Mouse (Mus musculus) hindbrain, embryonic 13.5 days (tissue): ENCODE results near the gene Zfhx3. TPM values are rescaled to one million over a fixed set of nuclear protein-coding genes. Genes with fewer than 3 reads are reported as not detected.
A peak's percentile ranks its signal among the peaks of the same experiment; 100 is the strongest.

Experiments
- ATAC-seq: fragments of 200-750 bp; cut with Nextera tagmentation; 2 replicates; pipeline ENCODE4 v1.8.0; 2017; ENCODE audit warnings: moderate TSS enrichment; ENCODE audit not compliant: low FRiP score
- H3K27ac ChIP-seq: fragments of 300-500 bp; sonication (generic); 2 replicates; pipeline ENCODE4 v1.5.1; 2015; ENCODE audit warnings: inconsistent platforms, mild to moderate bottlenecking, moderate library complexity
- H3K27me3 ChIP-seq: fragments of 300-500 bp; sonication (generic); 2 replicates; pipeline ENCODE4 v1.6.1; 2015; ENCODE audit warnings: mild to moderate bottlenecking, inconsistent platforms
- H3K36me3 ChIP-seq: fragments of 300-500 bp; sonication (generic); 2 replicates; pipeline ENCODE4 v1.6.1; 2015; ENCODE audit warnings: mild to moderate bottlenecking, inconsistent platforms
- H3K4me1 ChIP-seq: fragments of 300-500 bp; sonication (generic); replicated peaks from 2 replicates; pipeline ENCODE4 v1.6.1; 2015; ENCODE audit warnings: inconsistent platforms
- H3K4me2 ChIP-seq: fragments of 300-500 bp; sonication (generic); 2 replicates; pipeline ENCODE4 v1.6.1; 2015; ENCODE audit warnings: inconsistent platforms, mild to moderate bottlenecking, moderate library complexity
- H3K4me3 ChIP-seq: fragments of 300-500 bp; sonication (generic); 2 replicates; pipeline ENCODE4 v1.5.1; 2015; ENCODE audit warnings: mild to moderate bottlenecking, inconsistent platforms
- H3K9ac ChIP-seq: fragments of 300-500 bp; sonication (generic); 2 replicates; pipeline ENCODE4 v1.6.1; 2015; ENCODE audit warnings: mild to moderate bottlenecking, inconsistent platforms
- H3K9me3 ChIP-seq: fragments of 300-500 bp; sonication (generic); 2 replicates; pipeline ENCODE4 v1.6.1; 2016; ENCODE audit warnings: inconsistent platforms
- WGBS: fragments of 180-500 bp; shearing (Covaris S2); methylation state at CpG from one replicate; pipeline ENCODE4 v1.1.7; 2015; 5-methylcytosine and 5-hydroxymethylcytosine counted together
- polyA plus RNA-seq: library from polyadenylated mRNA; unstranded; fragments of >200 nt; fragmentation: Nextera tagmentation; extraction: Ambion mirVana; gene quantifications from 2 replicates; pipeline ENCODE4 v1.2.1, GENCODE M21; 2015

The Zfhx3 gene
- polyA plus RNA-seq, 1 experiment from 2014 or later, result 36.9 TPM

- Histone ChIP-seq H3K4me2 (no peak overlapping the region), H3K9me3 (no peaks in the 10 kb centered on the region), H3K27ac (peak overlapping the region; percentile 70), H3K9ac (0 out of 2 replicates have a peak overlapping the region, but pooled peaks have one; percentile 35), H3K4me1 (peaks cover 19% of the 10 kb centered on the region), H3K36me3 (no peaks in the 10 kb centered on the region), H3K27me3 (peaks cover 48% of the 10 kb centered on the region), H3K4me3 (no peak overlapping the region)
- no peak for ATAC-seq
- WGBS, result 72% methylated on average over 12 of the region's 12 CpGs
Observed at GRCm38 (mm10) chr8:108496101-108496500, 553.7 kb downstream of the Zfhx3 start.

GRCm38 (mm10) chr8:108506779-108507178 lies 564.3 kb downstream of the Zfhx3 start:
- ATAC-seq, result no peak
- H3K4me3 ChIP-seq, result no peak overlapping the region
- no peak overlapping the region for H3K9ac ChIP-seq
- H3K27ac ChIP-seq, result no peak overlapping the region
- H3K9me3 ChIP-seq, result no peaks in the 10 kb centered on the region
- WGBS, result 85% methylated on average over 3 of the region's 3 CpGs
- no peak overlapping the region for H3K4me2 ChIP-seq
- peaks cover 69% of the 10 kb centered on the region for H3K27me3 ChIP-seq
- H3K36me3 ChIP-seq, result no peaks in the 10 kb centered on the region
- H3K4me1 ChIP-seq, result peaks cover 12% of the 10 kb centered on the region

- Histone ChIP-seq H3K9ac (no peak overlapping the region), H3K4me3 (no peak overlapping the region), H3K27me3 (peaks cover 76% of the 10 kb centered on the region), H3K9me3 (no peaks in the 10 kb centered on the region), H3K4me1 (peaks cover 8% of the 10 kb centered on the region), H3K27ac (no peak overlapping the region), H3K36me3 (no peaks in the 10 kb centered on the region), H3K4me2 (no peak overlapping the region)
- 92% methylated on average over 3 of the region's 3 CpGs for WGBS
- no peak for ATAC-seq
Observed at GRCm38 (mm10) chr8:108507769-108508168, 565.3 kb downstream of the Zfhx3 start.

- H3K4me1 ChIP-seq, result peaks cover 8% of the 10 kb centered on the region
- 15% methylated on average over 14 of the region's 14 CpGs for WGBS
- H3K9ac ChIP-seq, result no peak overlapping the region
- peaks cover 77% of the 10 kb centered on the region for H3K27me3 ChIP-seq
- H3K36me3 ChIP-seq, result no peaks in the 10 kb centered on the region
- H3K4me2 ChIP-seq, result no peak overlapping the region
- H3K9me3 ChIP-seq, result no peaks in the 10 kb centered on the region
- no peak overlapping the region for H3K4me3 ChIP-seq
- 0 out of 2 replicates have a peak overlapping the region, but pooled peaks have one; percentile 23 for H3K27ac ChIP-seq
- ATAC-seq, result peak; percentile 93
Observed at GRCm38 (mm10) chr8:108510641-108511325, 568.3 kb downstream of the Zfhx3 start.

GRCm38 (mm10) chr8:108518116-108518515 lies 575.7 kb downstream of the Zfhx3 start:
- no peaks in the 10 kb centered on the region for H3K9me3 ChIP-seq
- H3K4me3 ChIP-seq, result no peak overlapping the region
- ATAC-seq, result no peak
- H3K4me1 ChIP-seq, result no peaks in the 10 kb centered on the region
- no peak overlapping the region for H3K27ac ChIP-seq
- no peak overlapping the region for H3K4me2 ChIP-seq
- peaks cover 84% of the 10 kb centered on the region for H3K27me3 ChIP-seq
- WGBS, result 92% methylated on average over 7 of the region's 7 CpGs
- H3K36me3 ChIP-seq, result no peaks in the 10 kb centered on the region
- no peak overlapping the region for H3K9ac ChIP-seq

GRCm38 (mm10) chr8:108522050-108522449 lies 579.6 kb downstream of the Zfhx3 start:
- Histone ChIP-seq H3K4me2 (no peak overlapping the region), H3K4me3 (no peak overlapping the region), H3K36me3 (no peaks in the 10 kb centered on the region), H3K9me3 (no peaks in the 10 kb centered on the region), H3K27ac (no peak overlapping the region), H3K27me3 (peaks cover 70% of the 10 kb centered on the region), H3K9ac (no peak overlapping the region), H3K4me1 (no peaks in the 10 kb centered on the region)
- ATAC-seq, result no peak
- 90% methylated on average over 4 of the region's 4 CpGs for WGBS

- H3K4me1 ChIP-seq, result no peaks in the 10 kb centered on the region
- H3K9ac ChIP-seq, result no peak overlapping the region
- WGBS, result 83% methylated on average over 7 of the region's 7 CpGs
- H3K27me3 ChIP-seq, result peaks cover 40% of the 10 kb centered on the region
- H3K4me3 ChIP-seq, result no peak overlapping the region
- H3K9me3 ChIP-seq, result no peaks in the 10 kb centered on the region
- no peaks in the 10 kb centered on the region for H3K36me3 ChIP-seq
- no peak overlapping the region for H3K27ac ChIP-seq
- no peak for ATAC-seq
- H3K4me2 ChIP-seq, result no peak overlapping the region
Observed at GRCm38 (mm10) chr8:108529421-108529820, 587.0 kb downstream of the Zfhx3 start.

GRCm38 (mm10) chr8:108535121-108535876 lies 592.9 kb downstream of the Zfhx3 start:
- peak; percentile 59 for ATAC-seq
- Histone ChIP-seq H3K4me3 (peak overlapping the region; percentile 37), H3K9ac (peak overlapping the region; percentile 66), H3K4me1 (peaks cover 46% of the 10 kb centered on the region), H3K27me3 (peaks cover 11% of the 10 kb centered on the region), H3K9me3 (no peaks in the 10 kb centered on the region), H3K27ac (peak overlapping the region; percentile 88), H3K4me2 (peak overlapping the region; percentile 56), H3K36me3 (no peaks in the 10 kb centered on the region)
- 48% methylated on average over 16 of the region's 16 CpGs for WGBS

- 60% methylated on average over 7 of the region's 7 CpGs for whole genome bisulfite sequencing
Observed at GRCm38 (mm10) chr8:108536186-108536585, 593.7 kb downstream of the Zfhx3 start.

GRCm38 (mm10) chr8:108536911-108537351 lies 594.5 kb downstream of the Zfhx3 start:
- no peaks in the 10 kb centered on the region for H3K36me3 ChIP-seq
- ATAC-seq, result no peak
- no peaks in the 10 kb centered on the region for H3K9me3 ChIP-seq
- peaks cover 46% of the 10 kb centered on the region for H3K4me1 ChIP-seq
- H3K4me3 ChIP-seq, result peak overlapping the region; percentile 37
- H3K9ac ChIP-seq, result peak overlapping the region; percentile 66
- H3K27me3 ChIP-seq, result peaks cover 7% of the 10 kb centered on the region; the same call in 1 of the 2 replicates
- 40% methylated on average over 15 of the region's 15 CpGs for WGBS
- H3K4me2 ChIP-seq, result peak overlapping the region; percentile 56
- peak overlapping the region; percentile 88 for H3K27ac ChIP-seq

More at GRCm38 (mm10) chr8:108536186-108536585, 593.7 kb downstream of the Zfhx3 start:
- no peak for ATAC-seq
- H3K4me1 ChIP-seq, result peaks cover 46% of the 10 kb centered on the region
- peaks cover 7% of the 10 kb centered on the region; the same call in 1 of the 2 replicates for H3K27me3 ChIP-seq
- peak overlapping the region; percentile 66 for H3K9ac ChIP-seq
- peak overlapping the region; percentile 37 for H3K4me3 ChIP-seq
- peak overlapping the region; percentile 56 for H3K4me2 ChIP-seq
- no peaks in the 10 kb centered on the region for H3K9me3 ChIP-seq
- H3K27ac ChIP-seq, result peak overlapping the region; percentile 88
- no peaks in the 10 kb centered on the region for H3K36me3 ChIP-seq

- Histone ChIP-seq H3K9me3 (no peaks in the 10 kb centered on the region), H3K4me1 (peaks cover 46% of the 10 kb centered on the region), H3K4me3 (peak overlapping the region; percentile 37), H3K36me3 (no peaks in the 10 kb centered on the region), H3K9ac (peak overlapping the region; percentile 66), H3K27ac (peak overlapping the region; percentile 88), H3K4me2 (peak overlapping the region; percentile 56), H3K27me3 (peaks cover under 1% of the 10 kb centered on the region; the same call in 1 of the 2 replicates)
- WGBS, result 43% methylated on average over 25 of the region's 25 CpGs
- ATAC-seq, result peak; percentile 56; the same call in 1 of the 2 replicates
Observed at GRCm38 (mm10) chr8:108537686-108538551, 595.5 kb downstream of the Zfhx3 start.
